Mouse (Mus musculus): ENCODE data around the gene Vwa8.

DNA sequence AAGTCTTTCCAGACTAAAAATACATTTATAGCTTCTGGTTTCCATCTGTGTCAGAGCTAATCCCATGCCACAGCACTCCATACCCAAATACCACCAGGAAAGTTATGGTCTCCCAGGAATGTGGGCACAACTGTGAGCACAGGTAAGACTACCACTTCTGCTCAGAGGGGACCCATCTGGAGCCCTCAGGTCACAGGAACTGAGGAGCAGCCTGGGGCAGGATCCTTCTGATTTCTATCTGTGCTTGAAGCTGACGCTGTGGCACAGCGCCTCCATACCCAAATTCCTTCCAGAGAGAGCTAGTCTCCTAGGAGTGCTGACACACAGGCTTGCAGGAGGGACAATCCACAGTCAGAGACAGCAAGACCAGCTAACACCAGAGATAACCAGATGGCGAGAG, 361.0 kb downstream of the Vwa8 start:
- no peak for TF ChIP-seq ZC3H11A (IDR thresholded peaks at IDR 0.05; ENCODE audit: borderline replicate concordance, low read depth, low read length)
- no peak for TF ChIP-seq ZNF384 (IDR thresholded peaks at IDR 0.05; ENCODE audit: low read depth, low read length)
- TF ChIP-seq CHD2 (IDR thresholded peaks at IDR 0.05; ENCODE audit: low read depth, low read length), result no peak
- no peak for TF ChIP-seq MAFK (IDR thresholded peaks at IDR 0.05; ENCODE audit: insufficient read depth, low read depth, low read length)

Measured in ES-E14 (cell line).